Mouse (Mus musculus) midbrain, embryonic 11.5 days (tissue): Measurements from ENCODE around the gene Usp30. TPM values are rescaled to one million over a fixed set of nuclear protein-coding genes. Genes with fewer than 3 reads are reported as not detected.

Source experiments
- ATAC-seq: fragments of 200-750 bp; cut with Nextera tagmentation; 2 replicates; pipeline ENCODE4 v1.8.0; 2017; ENCODE audit warnings: moderate TSS enrichment, moderate library complexity; ENCODE audit not compliant: low FRiP score
- DNase-seq: peaks from one replicate; pipeline ENCODE4 v3.0.0; 2015; ENCODE audit warnings: low spot score; ENCODE audit errors: missing footprints
- H3K27ac ChIP-seq: fragments of 300-500 bp; sonication (generic); 2 replicates; pipeline ENCODE4 v1.5.1; 2014; ENCODE audit warnings: low read depth, low read length
- H3K27me3 ChIP-seq: fragments of 300-500 bp; sonication (generic); 2 replicates; pipeline ENCODE4 v1.6.1; 2014; ENCODE audit warnings: mild to moderate bottlenecking, low read length, moderate library complexity, mixed read lengths; ENCODE audit not compliant: control insufficient read depth, insufficient read depth
- H3K36me3 ChIP-seq: fragments of 300-500 bp; sonication (generic); 2 replicates; pipeline ENCODE4 v1.6.1; 2014; ENCODE audit warnings: mild to moderate bottlenecking, low read length, moderate library complexity, mixed read lengths; ENCODE audit not compliant: control insufficient read depth, insufficient read depth
- H3K4me1 ChIP-seq: fragments of 300-500 bp; sonication (generic); 2 replicates; pipeline ENCODE4 v1.6.1; 2014; ENCODE audit warnings: low read length; ENCODE audit not compliant: control insufficient read depth, insufficient read depth
- H3K4me2 ChIP-seq: fragments of 300-500 bp; sonication (generic); 2 replicates; pipeline ENCODE4 v1.6.1; 2014; ENCODE audit warnings: mild to moderate bottlenecking, moderate library complexity
- H3K4me3 ChIP-seq: fragments of 300-500 bp; sonication (generic); 2 replicates; pipeline ENCODE4 v1.5.1; 2014; ENCODE audit warnings: low read depth, low read length
- H3K9ac ChIP-seq: fragments of 300-500 bp; sonication (generic); 2 replicates; pipeline ENCODE4 v1.6.1; 2014; ENCODE audit warnings: low read length
- H3K9me3 ChIP-seq: fragments of 300-500 bp; sonication (generic); 2 replicates; pipeline ENCODE4 v1.6.1; 2016; ENCODE audit warnings: low read length; ENCODE audit not compliant: control insufficient read depth
- WGBS: fragments of 180-500 bp; shearing (Covaris S2); extraction: QIAGEN DNeasy Blood & Tissue Kit; methylation state at CpG from one replicate; pipeline ENCODE4 v1.1.7; 2014; 5-methylcytosine and 5-hydroxymethylcytosine counted together
- polyA plus RNA-seq: library from polyadenylated mRNA; unstranded; fragments of >200 nt; fragmentation: Nextera tagmentation; extraction: Ambion mirVana; gene quantifications from 2 replicates; pipeline ENCODE4 v1.2.1, GENCODE M21; 2014

The Usp30 gene
- polyA plus RNA-seq, 1 experiment from 2014 or later, result 11.0 TPM

GRCm38 (mm10) chr5:114137481-114138276 is 72.4 kb downstream of the Usp30 start:
- ATAC-seq (no peak), DNase-seq (no peak)
- Histone ChIP-seq H3K27ac (no peak overlapping the region), H3K9ac (0 out of 2 replicates have a peak overlapping the region, but pooled peaks have one; percentile 15), H3K4me3 (no peak overlapping the region), H3K4me2 (no peak overlapping the region), H3K36me3 (peaks cover 8% of the 10 kb centered on the region; the same call in 1 of the 2 replicates), H3K9me3 (no peaks in the 10 kb centered on the region), H3K27me3 (no peaks in the 10 kb centered on the region), H3K4me1 (peaks cover 6% of the 10 kb centered on the region)
- 93% methylated on average over 15 of the region's 15 CpGs for WGBS

- H3K4me1 ChIP-seq, result peaks cover 1% of the 10 kb centered on the region
- H3K9me3 ChIP-seq, result no peaks in the 10 kb centered on the region
- DNase-seq, result no peak
- H3K27ac ChIP-seq, result no peak overlapping the region
- no peak overlapping the region for H3K9ac ChIP-seq
- H3K4me3 ChIP-seq, result no peak overlapping the region
- ATAC-seq, result no peak
- WGBS, result 87% methylated on average over 21 of the region's 21 CpGs
- no peak overlapping the region for H3K4me2 ChIP-seq
- H3K27me3 ChIP-seq, result no peaks in the 10 kb centered on the region
- peaks cover 7% of the 10 kb centered on the region; the same call in 1 of the 2 replicates for H3K36me3 ChIP-seq
Observed at GRCm38 (mm10) chr5:114138277-114139164, 73.3 kb downstream of the Usp30 start.

GRCm38 (mm10) chr5:114139175-114139574 is 73.9 kb downstream of the Usp30 start:
- H3K4me2 ChIP-seq, result no peak overlapping the region
- ATAC-seq, result peak; percentile 70; the same call in 1 of the 2 replicates
- H3K4me1 ChIP-seq, result no peaks in the 10 kb centered on the region
- DNase-seq, result no peak
- 53% methylated on average over 9 of the region's 9 CpGs for WGBS
- H3K27ac ChIP-seq, result no peak overlapping the region
- no peaks in the 10 kb centered on the region for H3K9me3 ChIP-seq
- H3K36me3 ChIP-seq, result peaks cover 6% of the 10 kb centered on the region; the same call in 1 of the 2 replicates
- no peak overlapping the region for H3K9ac ChIP-seq
- H3K4me3 ChIP-seq, result no peak overlapping the region
- H3K27me3 ChIP-seq, result no peaks in the 10 kb centered on the region

- 57% methylated on average over 19 of the region's 19 CpGs for WGBS
- no peak for ATAC-seq
- Histone ChIP-seq H3K36me3 (no peaks in the 10 kb centered on the region), H3K4me1 (no peaks in the 10 kb centered on the region; the same call in 1 of the 2 replicates), H3K4me2 (no peak within 1 kb of the TSS), H3K4me3 (no peak within 1 kb of the TSS), H3K27me3 (no peaks in the 10 kb centered on the region), H3K27ac (no peak within 1 kb of the TSS), H3K9ac (no peak within 1 kb of the TSS), H3K9me3 (no peaks in the 10 kb centered on the region)
- DNase-seq, result no peak
Observed at GRCm38 (mm10) chr5:114146028-114146888, 81.0 kb downstream of the Usp30 start, which contains the start of gene Acacb. Acacb (plus strand) TSS chr5:114146535.

- H3K36me3 ChIP-seq, result no peaks in the 10 kb centered on the region
- no peaks in the 10 kb centered on the region for H3K27me3 ChIP-seq
- ATAC-seq (no peak), DNase-seq (no peak)
- H3K27ac ChIP-seq, result no peak overlapping the region
- no peak overlapping the region for H3K9ac ChIP-seq
- H3K9me3 ChIP-seq, result no peaks in the 10 kb centered on the region
- WGBS, result 90% methylated on average over 14 of the region's 14 CpGs
- H3K4me1 ChIP-seq, result no peaks in the 10 kb centered on the region; the same call in 1 of the 2 replicates
- H3K4me3 ChIP-seq, result no peak overlapping the region
- no peak overlapping the region for H3K4me2 ChIP-seq
Observed at GRCm38 (mm10) chr5:114147043-114147972, 82.0 kb downstream of the Usp30 start.

- no peak overlapping the region for H3K4me3 ChIP-seq
- no peak overlapping the region for H3K9ac ChIP-seq
- H3K27ac ChIP-seq, result no peak overlapping the region
- H3K27me3 ChIP-seq, result no peaks in the 10 kb centered on the region
- no peak for DNase-seq
- no peaks in the 10 kb centered on the region for H3K4me1 ChIP-seq
- 88% methylated on average over 12 of the region's 12 CpGs for WGBS
- H3K9me3 ChIP-seq, result no peaks in the 10 kb centered on the region
- ATAC-seq, result no peak
- H3K4me2 ChIP-seq, result no peak overlapping the region
- no peaks in the 10 kb centered on the region for H3K36me3 ChIP-seq
Observed at GRCm38 (mm10) chr5:114152359-114153092, 87.3 kb downstream of the Usp30 start.

GRCm38 (mm10) chr5:114153490-114153889 is 88.2 kb downstream of the Usp30 start:
- no peak for ATAC-seq
- under 1% methylated on average over 12 of the region's 12 CpGs for WGBS
- H3K4me3 ChIP-seq, result peak overlapping the region; percentile 4; the same call in 1 of the 2 replicates

More at GRCm38 (mm10) chr5:114153490-114153889, 88.2 kb downstream of the Usp30 start:
- H3K27ac ChIP-seq, result no peak overlapping the region
- peak; percentile 89 for DNase-seq
- no peaks in the 10 kb centered on the region for H3K9me3 ChIP-seq
- peak overlapping the region; percentile 14; the same call in 1 of the 2 replicates for H3K4me2 ChIP-seq
- no peak overlapping the region for H3K9ac ChIP-seq
- H3K4me1 ChIP-seq, result no peaks in the 10 kb centered on the region
- no peaks in the 10 kb centered on the region for H3K27me3 ChIP-seq
- H3K36me3 ChIP-seq, result no peaks in the 10 kb centered on the region
